Mouse (Mus musculus): ENCODE measurements around the gene Wnk1.

GRCm38 (mm10) chr6:120011001-120011400 is 27.5 kb downstream of the Wnk1 start:
- TF ChIP-seq CTCF (IDR thresholded peaks at IDR 0.05; ENCODE audit: low read depth) (no peak), EP300 (IDR thresholded peaks at IDR 0.05; ENCODE audit: low read depth) (peak; percentile 98)
